Mouse (Mus musculus): ENCODE data around the gene Lrrc1. TPM values are rescaled to one million over a fixed set of nuclear protein-coding genes. Genes with fewer than 3 reads are reported as not detected.

The Lrrc1 gene
- total RNA-seq, 2 experiments from 2014 or later, result 5.3 to 8.3 TPM

- DNase-seq (ENCODE audit: low spot score in 2 of 2), result peak; percentile 73 to 75
These were observed 74.7 kb downstream of the Lrrc1 start for GRCm38 (mm10) chr9:77469791-77470607.

- no peak for DNase-seq (ENCODE audit: low spot score in 2 of 2)
These were observed 77.7 kb downstream of the Lrrc1 start for GRCm38 (mm10) chr9:77466926-77467325.

GRCm38 (mm10) chr9:77465401-77465800 is 79.3 kb downstream of the Lrrc1 start:
- no peak for DNase-seq (ENCODE audit: low spot score in 2 of 2)

GRCm38 (mm10) chr9:77463861-77464260 is 80.8 kb downstream of the Lrrc1 start:
- no peak for DNase-seq (ENCODE audit: low spot score in 2 of 2)

GRCm38 (mm10) chr9:77463195-77463594 is 81.5 kb downstream of the Lrrc1 start:
- DNase-seq (ENCODE audit: low spot score in 2 of 2), result no peak

- no peak for DNase-seq (ENCODE audit: low spot score in 2 of 2)
These were observed 83.2 kb downstream of the Lrrc1 start for GRCm38 (mm10) chr9:77461371-77461915.

- DNase-seq (ENCODE audit: low spot score in 2 of 2), result no peak
These were observed 84.3 kb downstream of the Lrrc1 start for GRCm38 (mm10) chr9:77460408-77460807.

- no peak for DNase-seq (ENCODE audit: low spot score in 2 of 2)
These were observed 85.3 kb downstream of the Lrrc1 start for GRCm38 (mm10) chr9:77459365-77459764.

- peak; percentile 31 to 56 for DNase-seq (ENCODE audit: low spot score in 2 of 2)
These were observed 88.4 kb downstream of the Lrrc1 start for GRCm38 (mm10) chr9:77456169-77456826.

- DNase-seq (ENCODE audit: low spot score in 2 of 2), result no peak
These were observed 89.1 kb downstream of the Lrrc1 start for GRCm38 (mm10) chr9:77455439-77456168.

- DNase-seq (ENCODE audit: low spot score in 2 of 2), result no peak
These were observed 92.4 kb downstream of the Lrrc1 start for GRCm38 (mm10) chr9:77452046-77452807.

- no peak for DNase-seq (ENCODE audit: low spot score in 2 of 2)
These were observed 94.2 kb downstream of the Lrrc1 start for GRCm38 (mm10) chr9:77450447-77450846.

GRCm38 (mm10) chr9:77444876-77445275 is 99.8 kb downstream of the Lrrc1 start:
- DNase-seq (ENCODE audit: low spot score in 2 of 2), result no peak

GRCm38 (mm10) chr9:77439371-77439770 is 105.3 kb downstream of the Lrrc1 start:
- DNase-seq (ENCODE audit: low spot score in 2 of 2), result no peak

GRCm38 (mm10) chr9:77438836-77439271 is 105.8 kb downstream of the Lrrc1 start:
- no peak for DNase-seq (ENCODE audit: low spot score in 2 of 2)

GRCm38 (mm10) chr9:77437131-77437530 is 107.5 kb downstream of the Lrrc1 start:
- no peak for DNase-seq (ENCODE audit: low spot score in 2 of 2)

GRCm38 (mm10) chr9:77434965-77435364 is 109.7 kb downstream of the Lrrc1 start:
- DNase-seq (ENCODE audit: low spot score in 2 of 2), result no peak

GRCm38 (mm10) chr9:77433476-77433875 is 111.2 kb downstream of the Lrrc1 start:
- no peak for DNase-seq (ENCODE audit: low spot score in 2 of 2)

- DNase-seq (ENCODE audit: low spot score in 2 of 2), result no peak
These were observed 112.6 kb downstream of the Lrrc1 start for GRCm38 (mm10) chr9:77432030-77432429.

- DNase-seq (ENCODE audit: low spot score in 2 of 2), result no peak
These were observed 114.1 kb downstream of the Lrrc1 start for GRCm38 (mm10) chr9:77430413-77431087.

Measured in left cerebral cortex, adult 18-20 months (tissue).